Mouse (Mus musculus) erythroblast, embryonic 14.5 days (primary cell): ENCODE results near the gene Rpl36a-ps1. TPM values are rescaled to one million over a fixed set of nuclear protein-coding genes. Genes with fewer than 3 reads are reported as not detected.

Experiments
- H3K27me3 ChIP-seq: 2 replicates; pipeline ENCODE4 v1.6.1; 2012; ENCODE audit warnings: inconsistent platforms; ENCODE audit not compliant: control insufficient read depth
- H3K36me3 ChIP-seq: 2 replicates; pipeline ENCODE4 v1.6.1; 2012; ENCODE audit warnings: mild to moderate bottlenecking, inconsistent platforms; ENCODE audit not compliant: control insufficient read depth
- H3K4me1 ChIP-seq: 2 replicates; pipeline ENCODE4 v1.6.1; 2012; ENCODE audit warnings: inconsistent platforms; ENCODE audit not compliant: control insufficient read depth
- H3K4me3 ChIP-seq: replicated peaks from 2 replicates; pipeline ENCODE3; 2012; ENCODE audit warnings: moderate library complexity, mild to moderate bottlenecking, inconsistent platforms
- H3K9me3 ChIP-seq: 2 replicates; pipeline ENCODE4 v1.6.1; 2012; ENCODE audit warnings: low read length, inconsistent platforms, mixed read lengths; ENCODE audit not compliant: control insufficient read depth
- GATA1 ChIP-seq: IDR thresholded peaks from 2 replicates; pipeline ENCODE4 v1.6.1; 2012; ENCODE audit warnings: low read length, inconsistent platforms, mixed read lengths
- TAL1 ChIP-seq: IDR thresholded peaks from 3 replicates; pipeline ENCODE4 v1.6.1; 2012; ENCODE audit warnings: low read length, inconsistent platforms, mixed read lengths
- polyA plus RNA-seq: library from polyadenylated mRNA; stranded (reverse); fragments of >175 nt; gene quantifications from 2 replicates; pipeline ENCODE4 v1.2.3, GENCODE M21; 2012

Gene Rpl36a-ps1
- polyA plus RNA-seq, 1 experiment: 0.16 TPM

- Histone ChIP-seq H3K4me1 (no peaks in the 10 kb centered on the region), H3K36me3 (no peaks in the 10 kb centered on the region), H3K27me3 (no peaks in the 10 kb centered on the region), H3K4me3 (no peak overlapping the region), H3K9me3 (no peaks in the 10 kb centered on the region)
- TF ChIP-seq TAL1 (no peak), GATA1 (no peak)
Observed at GRCm38 (mm10) chr14:98958978-98959658, 35.0 kb downstream of the Rpl36a-ps1 start.

- Histone ChIP-seq H3K36me3 (no peaks in the 10 kb centered on the region), H3K9me3 (no peaks in the 10 kb centered on the region), H3K4me3 (no peak overlapping the region), H3K4me1 (no peaks in the 10 kb centered on the region), H3K27me3 (no peaks in the 10 kb centered on the region)
- TF ChIP-seq TAL1: no peak
- no peak for TF ChIP-seq GATA1
Observed at GRCm38 (mm10) chr14:98956788-98957187, 37.3 kb downstream of the Rpl36a-ps1 start.

GRCm38 (mm10) chr14:98952441-98952840, 41.7 kb downstream of the Rpl36a-ps1 start:
- Histone ChIP-seq H3K27me3 (no peaks in the 10 kb centered on the region), H3K4me3 (no peak overlapping the region), H3K4me1 (no peaks in the 10 kb centered on the region), H3K36me3 (no peaks in the 10 kb centered on the region), H3K9me3 (no peaks in the 10 kb centered on the region)
- no peak for TF ChIP-seq GATA1
- TF ChIP-seq TAL1: no peak

DNA sequence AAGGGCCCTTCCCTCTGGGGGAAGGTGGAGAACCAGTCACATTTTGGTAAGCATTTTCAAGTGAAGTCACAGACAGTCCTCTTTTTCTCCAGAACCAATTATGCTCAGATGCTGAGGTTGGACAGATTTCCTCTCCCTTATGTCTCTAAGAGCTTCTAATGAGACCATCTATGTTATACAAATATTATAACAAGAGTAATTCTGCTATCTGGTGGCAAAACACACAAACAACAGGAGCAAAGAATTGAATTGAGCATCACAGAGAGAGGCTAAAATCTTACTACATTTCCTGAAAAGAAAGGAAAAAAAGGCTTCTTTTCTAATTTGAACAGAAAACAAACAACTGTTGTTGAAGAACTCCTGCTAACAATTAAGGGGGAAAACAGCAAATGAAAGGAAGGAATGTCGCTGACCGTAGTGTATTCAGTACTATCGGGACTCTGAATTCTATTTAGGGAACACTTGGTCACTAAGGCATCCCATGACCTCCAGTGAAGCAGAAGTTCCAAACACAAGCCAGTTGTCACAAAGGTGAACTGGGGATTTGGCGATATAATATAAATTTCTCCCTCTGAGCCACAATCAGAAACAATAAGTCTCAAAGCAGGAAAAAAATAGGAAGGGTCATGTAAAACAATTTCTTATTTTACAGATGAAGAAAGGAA, 42.4 kb downstream of the Rpl36a-ps1 start:
- no peaks in the 10 kb centered on the region for H3K27me3 ChIP-seq
- TF ChIP-seq GATA1 (no peak), TAL1 (no peak)
- H3K4me1 ChIP-seq: no peaks in the 10 kb centered on the region
- H3K9me3 ChIP-seq: no peaks in the 10 kb centered on the region
- no peak overlapping the region for H3K4me3 ChIP-seq
- no peaks in the 10 kb centered on the region for H3K36me3 ChIP-seq

Other genes with a start within 250 kb of the Rpl36a-ps1 start
- gene Mzt1, start 51.8 kb upstream of the Rpl36a-ps1 start, polyA plus RNA-seq: 1.8 and 2.3 TPM in 2 replicates
- gene Bora, start 51.9 kb upstream of the Rpl36a-ps1 start, polyA plus RNA-seq: 0.42 and 0.48 TPM in 2 replicates
- gene Pibf1, start 105.1 kb upstream of the Rpl36a-ps1 start, polyA plus RNA-seq: 0.01 TPM in 1 of 2 replicates, not detected in the other
- gene Dis3, start 105.5 kb upstream of the Rpl36a-ps1 start, polyA plus RNA-seq: 0.47 and 0.94 TPM in 2 replicates